Mouse (Mus musculus): ENCODE results near the gene Primpol. TPM values are rescaled to one million over a fixed set of nuclear protein-coding genes. Genes with fewer than 3 reads are reported as not detected.

The Primpol gene
- polyA plus RNA-seq, 1 experiment from 2014 or later: 7.9 TPM

DNA sequence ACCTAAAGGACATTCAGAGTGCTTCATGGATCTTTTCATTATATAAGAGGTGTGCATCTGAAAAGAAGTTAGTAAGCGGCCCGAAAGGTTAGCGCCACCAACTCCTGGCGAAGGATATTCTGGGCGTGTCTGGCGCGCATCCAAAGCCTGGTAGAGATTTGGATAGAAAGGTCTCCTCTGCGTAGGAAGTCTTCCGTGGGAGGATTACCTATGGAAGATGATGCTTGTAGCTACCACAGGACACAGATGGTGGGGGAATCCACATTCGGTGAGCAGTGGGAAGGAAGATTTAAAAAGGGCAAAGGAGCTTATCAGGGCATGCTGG lies 64.6 kb downstream of the Primpol start:
- Histone ChIP-seq H3K4me1 (ENCODE audit: control insufficient read depth, insufficient read depth, low read length) (peaks cover 4% of the 10 kb centered on the region; the same call in 1 of the 2 replicates), H3K4me3 (ENCODE audit: low read depth, low read length) (peak overlapping the region; percentile 61), H3K27ac (ENCODE audit: low read depth, low read length) (no peak overlapping the region), H3K27me3 (ENCODE audit: control insufficient read depth, insufficient read depth, low read length) (no peaks in the 10 kb centered on the region), H3K4me2 (ENCODE audit: low read depth, low read length) (peak overlapping the region; percentile 55), H3K9ac (replicated peaks; ENCODE audit: low read depth, low read length) (no peak overlapping the region), H3K36me3 (ENCODE audit: control insufficient read depth, insufficient read depth, low read length) (no peaks in the 10 kb centered on the region), H3K9me3 (ENCODE audit: control insufficient read depth, low read length) (no peaks in the 10 kb centered on the region)
- no peak for ATAC-seq (ENCODE audit: low read depth)
- 5% methylated on average over 10 of the region's 10 CpGs for WGBS

DNA sequence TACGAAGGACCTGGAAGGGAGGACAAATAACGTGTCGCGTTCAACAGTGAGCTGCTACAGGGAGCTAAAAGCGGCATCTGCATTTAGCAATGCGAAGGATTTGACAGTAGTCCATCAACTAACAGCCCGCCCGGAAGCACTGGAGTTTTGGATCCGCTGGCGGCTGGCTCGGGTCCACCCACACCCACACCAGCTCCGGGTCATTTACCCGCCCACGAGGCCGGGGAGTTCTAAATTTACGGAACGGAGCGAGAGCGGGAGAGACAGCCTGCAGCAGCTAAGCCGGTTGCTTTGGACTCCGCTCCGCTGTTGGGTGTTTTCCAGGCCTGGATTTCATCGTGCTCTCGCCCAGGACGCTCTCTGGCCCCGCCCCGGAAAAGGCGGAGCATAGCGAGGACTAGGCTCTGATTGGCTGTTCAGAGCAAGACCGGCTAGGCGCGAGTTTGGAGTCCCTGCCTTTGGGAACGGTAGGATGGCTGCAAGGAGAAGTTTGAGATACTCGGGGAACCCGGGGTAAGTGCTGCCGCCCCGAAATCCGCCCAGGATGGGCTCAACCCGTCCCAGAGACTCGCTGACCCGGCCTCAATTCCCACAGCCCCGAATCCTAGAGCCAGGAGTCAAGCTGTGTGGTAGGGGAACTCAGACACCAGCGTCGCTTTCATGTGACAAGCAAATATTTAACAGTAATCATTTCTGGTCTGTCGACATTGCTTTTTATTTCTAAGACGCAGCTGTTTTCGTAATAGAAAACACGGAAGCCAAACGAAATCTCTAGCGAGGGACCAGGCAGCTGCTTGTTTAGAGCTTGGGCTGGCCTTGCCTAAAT lies 65.2 kb downstream of the Primpol start, which contains the start of gene Cenpu:
Cenpu (plus strand) TSS at position 414 of the 826 bp plus-strand sequence.
- Histone ChIP-seq H3K9ac (replicated peaks; ENCODE audit: low read depth, low read length) (peak within 1 kb of the TSS; percentile 51), H3K4me2 (ENCODE audit: low read depth, low read length) (peak within 1 kb of the TSS; percentile 55), H3K27me3 (ENCODE audit: control insufficient read depth, insufficient read depth, low read length) (no peaks in the 10 kb centered on the region), H3K9me3 (ENCODE audit: control insufficient read depth, low read length) (no peaks in the 10 kb centered on the region), H3K4me3 (ENCODE audit: low read depth, low read length) (peak within 1 kb of the TSS; percentile 61), H3K27ac (ENCODE audit: low read depth, low read length) (peak within 1 kb of the TSS; percentile 73), H3K4me1 (ENCODE audit: control insufficient read depth, insufficient read depth, low read length) (peaks cover 4% of the 10 kb centered on the region; the same call in 1 of the 2 replicates), H3K36me3 (ENCODE audit: control insufficient read depth, insufficient read depth, low read length) (no peaks in the 10 kb centered on the region)
- ATAC-seq (ENCODE audit: low read depth): peak; percentile 99
- WGBS: under 1% methylated on average over 50 of the region's 50 CpGs

DNA sequence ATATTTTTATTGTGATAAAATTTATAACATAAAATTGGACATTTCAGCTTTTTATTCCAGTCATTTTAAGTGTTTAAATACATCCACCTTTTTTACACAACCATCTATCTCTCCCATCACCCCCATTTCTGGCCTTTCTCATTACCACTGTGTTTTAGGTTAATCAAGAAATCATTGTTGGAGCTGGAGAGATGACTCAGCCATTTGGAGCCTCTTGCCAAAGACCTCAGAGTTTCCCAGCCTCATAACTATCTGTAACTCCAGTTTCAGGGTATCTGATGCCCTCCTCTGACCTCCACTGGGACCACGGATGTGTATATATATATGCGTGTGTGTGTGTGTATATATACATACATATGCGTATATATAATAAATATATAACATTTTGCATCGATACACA lies 66.0 kb downstream of the Primpol start:
- Histone ChIP-seq H3K4me3 (ENCODE audit: low read depth, low read length) (peak overlapping the region; percentile 61), H3K27me3 (ENCODE audit: control insufficient read depth, insufficient read depth, low read length) (no peaks in the 10 kb centered on the region), H3K4me2 (ENCODE audit: low read depth, low read length) (peak overlapping the region; percentile 50), H3K9me3 (ENCODE audit: control insufficient read depth, low read length) (no peaks in the 10 kb centered on the region), H3K36me3 (ENCODE audit: control insufficient read depth, insufficient read depth, low read length) (no peaks in the 10 kb centered on the region), H3K9ac (replicated peaks; ENCODE audit: low read depth, low read length) (no peak overlapping the region; the same call in 1 of the 2 replicates), H3K4me1 (ENCODE audit: control insufficient read depth, insufficient read depth, low read length) (peaks cover 4% of the 10 kb centered on the region; the same call in 1 of the 2 replicates), H3K27ac (ENCODE audit: low read depth, low read length) (no peak overlapping the region)
- ATAC-seq (ENCODE audit: low read depth): no peak; the same call in 1 of the 2 replicates
- 53% methylated on average over 4 of the region's 4 CpGs for WGBS

DNA sequence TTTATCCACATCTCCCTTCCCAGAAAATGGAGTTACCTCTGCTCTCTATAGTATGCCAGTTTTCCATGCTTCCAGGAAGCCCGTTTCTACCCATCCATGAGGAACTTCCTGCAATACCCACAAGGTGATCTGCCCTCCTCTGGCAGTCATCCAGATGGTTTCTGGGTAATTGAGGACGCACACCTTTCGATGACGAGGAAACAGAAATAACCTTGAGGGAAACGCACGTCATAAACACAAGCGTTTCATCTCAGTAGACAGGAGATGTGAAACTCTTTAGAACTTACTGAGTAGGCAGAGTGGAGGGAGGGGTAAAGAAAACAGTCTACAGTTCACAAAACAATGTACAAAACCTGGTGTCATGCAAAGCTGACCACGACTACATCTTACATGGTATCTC lies 67.0 kb downstream of the Primpol start:
- H3K27ac ChIP-seq (ENCODE audit: low read depth, low read length): no peak overlapping the region
- H3K9me3 ChIP-seq (ENCODE audit: control insufficient read depth, low read length): no peaks in the 10 kb centered on the region
- no peak overlapping the region for H3K4me3 ChIP-seq (ENCODE audit: low read depth, low read length)

DNA sequence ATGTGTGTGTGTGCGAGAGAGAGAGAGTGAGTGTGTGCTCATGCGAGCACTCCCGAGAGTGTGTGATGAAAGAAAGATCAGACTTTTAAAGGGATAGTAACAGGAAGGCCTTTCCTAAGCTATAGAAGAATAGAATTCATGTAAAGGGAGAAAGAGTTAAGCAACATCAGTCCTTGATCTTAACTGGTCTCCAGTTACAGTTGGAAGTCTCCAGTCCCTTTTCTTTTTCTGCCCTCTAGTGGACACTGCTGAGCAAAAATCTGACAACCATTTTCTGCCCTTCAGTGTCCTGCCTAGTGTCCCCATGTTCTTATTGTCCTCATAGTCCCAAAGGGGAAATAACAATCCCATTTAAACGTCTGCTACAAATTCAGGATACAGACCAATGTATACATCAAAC lies 69.8 kb downstream of the Primpol start:
- no peak for ATAC-seq (ENCODE audit: low read depth)
- no peak overlapping the region for H3K27ac ChIP-seq (ENCODE audit: low read depth, low read length)

More for the DNA sequence above, 67.0 kb downstream of the Primpol start:
- no peak for ATAC-seq (ENCODE audit: low read depth)
- H3K27me3 ChIP-seq (ENCODE audit: control insufficient read depth, insufficient read depth, low read length): no peaks in the 10 kb centered on the region
- WGBS: 86% methylated on average over 8 of the region's 8 CpGs
- no peaks in the 10 kb centered on the region for H3K36me3 ChIP-seq (ENCODE audit: control insufficient read depth, insufficient read depth, low read length)
- peaks cover 4% of the 10 kb centered on the region; the same call in 1 of the 2 replicates for H3K4me1 ChIP-seq (ENCODE audit: control insufficient read depth, insufficient read depth, low read length)
- no peak overlapping the region for H3K4me2 ChIP-seq (ENCODE audit: low read depth, low read length)
- no peak overlapping the region for H3K9ac ChIP-seq (replicated peaks; ENCODE audit: low read depth, low read length)

DNA sequence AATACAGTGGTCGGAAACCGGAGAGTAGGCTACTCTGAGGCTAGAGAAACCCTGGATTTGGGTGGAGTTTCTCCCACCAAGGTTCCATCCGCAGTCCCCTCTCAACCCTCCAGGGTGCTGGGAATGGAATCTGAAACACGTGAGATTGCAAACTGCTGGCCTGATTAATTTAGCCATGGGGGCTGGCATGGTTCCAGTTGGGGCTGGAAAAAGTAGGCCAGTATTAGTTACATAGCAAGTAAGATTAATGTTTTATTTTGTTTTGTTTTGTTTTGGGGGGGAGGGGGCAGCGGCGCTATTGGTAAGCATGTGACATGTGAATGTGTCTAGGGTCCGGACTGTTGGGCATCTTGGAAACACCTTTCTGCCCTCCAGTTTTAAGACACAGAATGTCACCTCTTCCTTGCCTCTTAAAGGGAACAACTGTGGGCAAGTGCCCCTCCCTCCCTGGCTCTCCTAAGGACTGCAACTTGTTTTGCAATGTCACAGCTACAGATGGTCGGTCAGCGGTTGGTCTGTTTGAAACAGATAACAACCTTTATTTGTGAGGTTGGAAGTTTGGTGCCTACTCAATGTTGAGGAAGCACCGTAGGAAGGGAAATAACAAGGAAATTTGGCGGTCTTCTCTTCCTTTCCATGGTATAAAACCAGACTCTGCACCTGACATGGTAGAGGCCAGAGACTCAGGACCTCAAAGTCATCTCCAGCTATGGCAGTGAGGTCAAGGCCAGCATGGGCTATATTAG lies 70.4 kb downstream of the Primpol start:
- Histone ChIP-seq H3K4me2 (ENCODE audit: low read depth, low read length) (no peak overlapping the region), H3K27me3 (ENCODE audit: control insufficient read depth, insufficient read depth, low read length) (no peaks in the 10 kb centered on the region), H3K36me3 (ENCODE audit: control insufficient read depth, insufficient read depth, low read length) (no peaks in the 10 kb centered on the region), H3K9ac (replicated peaks; ENCODE audit: low read depth, low read length) (no peak overlapping the region), H3K4me1 (ENCODE audit: control insufficient read depth, insufficient read depth, low read length) (no peaks in the 10 kb centered on the region), H3K4me3 (ENCODE audit: low read depth, low read length) (no peak overlapping the region), H3K9me3 (ENCODE audit: control insufficient read depth, low read length) (no peaks in the 10 kb centered on the region), H3K27ac (ENCODE audit: low read depth, low read length) (no peak overlapping the region)
- ATAC-seq (ENCODE audit: low read depth): no peak
- 78% methylated on average over 11 of the region's 11 CpGs for WGBS

More for the DNA sequence above, 69.8 kb downstream of the Primpol start:
- no peak overlapping the region for H3K9ac ChIP-seq (replicated peaks; ENCODE audit: low read depth, low read length)
- H3K36me3 ChIP-seq (ENCODE audit: control insufficient read depth, insufficient read depth, low read length): no peaks in the 10 kb centered on the region
- H3K9me3 ChIP-seq (ENCODE audit: control insufficient read depth, low read length): no peaks in the 10 kb centered on the region
- WGBS: 51% methylated on average over 4 of the region's 4 CpGs
- H3K4me1 ChIP-seq (ENCODE audit: control insufficient read depth, insufficient read depth, low read length): peaks cover under 1% of the 10 kb centered on the region; the same call in 1 of the 2 replicates
- H3K4me2 ChIP-seq (ENCODE audit: low read depth, low read length): no peak overlapping the region
- no peak overlapping the region for H3K4me3 ChIP-seq (ENCODE audit: low read depth, low read length)
- no peaks in the 10 kb centered on the region for H3K27me3 ChIP-seq (ENCODE audit: control insufficient read depth, insufficient read depth, low read length)

DNA sequence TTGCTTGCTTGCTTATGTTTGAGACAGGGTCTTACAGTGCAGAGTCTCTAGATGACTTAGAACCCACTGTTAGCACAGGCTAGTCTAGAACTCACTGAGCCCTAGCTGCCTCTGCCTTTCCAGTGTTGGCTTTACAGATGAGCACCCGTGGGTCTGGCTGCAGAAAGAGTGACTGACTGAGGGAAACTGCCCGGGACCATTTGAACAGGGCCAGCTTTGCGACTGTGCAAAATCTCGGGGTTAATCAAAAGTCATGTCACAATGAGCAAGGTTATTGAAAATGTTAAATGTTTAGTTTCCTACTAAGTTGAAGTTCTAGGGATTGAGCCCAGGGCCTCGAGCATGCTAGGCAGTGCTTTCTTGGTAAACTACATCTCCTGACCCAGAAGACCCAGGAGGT lies 71.2 kb downstream of the Primpol start:
- Histone ChIP-seq H3K4me2 (ENCODE audit: low read depth, low read length) (no peak overlapping the region), H3K27me3 (ENCODE audit: control insufficient read depth, insufficient read depth, low read length) (no peaks in the 10 kb centered on the region), H3K36me3 (ENCODE audit: control insufficient read depth, insufficient read depth, low read length) (no peaks in the 10 kb centered on the region), H3K4me1 (ENCODE audit: control insufficient read depth, insufficient read depth, low read length) (no peaks in the 10 kb centered on the region), H3K4me3 (ENCODE audit: low read depth, low read length) (no peak overlapping the region), H3K9me3 (ENCODE audit: control insufficient read depth, low read length) (no peaks in the 10 kb centered on the region), H3K27ac (ENCODE audit: low read depth, low read length) (no peak overlapping the region), H3K9ac (replicated peaks; ENCODE audit: low read depth, low read length) (no peak overlapping the region)
- ATAC-seq (ENCODE audit: low read depth): no peak
- 90% methylated on average over 5 of the region's 5 CpGs for WGBS

DNA sequence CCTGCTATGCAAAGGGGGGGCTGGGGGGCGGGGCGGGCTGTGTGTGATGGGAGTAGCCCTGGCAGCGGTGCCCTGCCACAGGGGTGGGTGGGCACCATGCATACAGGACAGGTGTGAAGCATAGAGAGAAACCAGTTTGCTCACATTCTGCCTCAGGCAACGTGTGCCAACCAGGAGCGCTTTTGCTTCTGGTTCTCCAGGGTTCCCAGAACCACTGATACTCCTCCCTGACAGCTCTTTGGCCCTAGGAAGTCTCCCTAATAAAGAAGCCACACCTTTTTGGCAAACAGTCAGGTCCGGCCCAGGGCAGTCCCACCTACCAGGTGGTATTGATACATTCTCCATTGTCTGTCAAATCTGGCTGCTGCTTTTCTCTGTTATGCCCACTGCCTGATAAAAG lies 73.3 kb downstream of the Primpol start:
- no peak overlapping the region for H3K4me2 ChIP-seq (ENCODE audit: low read depth, low read length)
- H3K27me3 ChIP-seq (ENCODE audit: control insufficient read depth, insufficient read depth, low read length): no peaks in the 10 kb centered on the region
- H3K9ac ChIP-seq (replicated peaks; ENCODE audit: low read depth, low read length): no peak overlapping the region
- 87% methylated on average over 6 of the region's 6 CpGs for WGBS
- no peaks in the 10 kb centered on the region for H3K4me1 ChIP-seq (ENCODE audit: control insufficient read depth, insufficient read depth, low read length)
- no peak for ATAC-seq (ENCODE audit: low read depth)
- H3K36me3 ChIP-seq (ENCODE audit: control insufficient read depth, insufficient read depth, low read length): no peaks in the 10 kb centered on the region
- no peak overlapping the region for H3K4me3 ChIP-seq (ENCODE audit: low read depth, low read length)
- H3K27ac ChIP-seq (ENCODE audit: low read depth, low read length): no peak overlapping the region
- H3K9me3 ChIP-seq (ENCODE audit: control insufficient read depth, low read length): no peaks in the 10 kb centered on the region

DNA sequence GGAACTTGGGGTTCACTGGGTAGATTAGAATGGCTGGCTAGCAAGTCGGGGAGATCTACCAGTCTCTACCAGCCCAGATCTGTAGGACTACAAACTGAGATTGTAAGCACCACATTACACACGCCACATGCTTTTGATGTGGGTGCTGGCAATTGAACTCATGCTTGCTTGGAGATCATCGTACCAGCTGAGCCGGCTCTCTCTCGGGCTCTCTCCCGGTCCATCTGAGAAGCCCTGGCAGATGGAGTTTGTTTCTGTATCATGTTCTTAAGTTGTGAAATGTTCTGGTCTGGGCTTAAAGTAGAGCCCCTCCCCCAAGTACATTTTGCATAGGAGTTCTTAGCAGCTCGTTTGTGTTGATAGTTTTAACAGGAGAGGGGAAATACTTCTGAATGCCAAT lies 73.8 kb downstream of the Primpol start:
- no peak overlapping the region for H3K27ac ChIP-seq (ENCODE audit: low read depth, low read length)

More for the DNA sequence above, 73.8 kb downstream of the Primpol start:
- ATAC-seq (ENCODE audit: low read depth): no peak
- H3K36me3 ChIP-seq (ENCODE audit: control insufficient read depth, insufficient read depth, low read length): no peaks in the 10 kb centered on the region
- H3K27me3 ChIP-seq (ENCODE audit: control insufficient read depth, insufficient read depth, low read length): no peaks in the 10 kb centered on the region
- H3K4me3 ChIP-seq (ENCODE audit: low read depth, low read length): no peak overlapping the region
- 80% methylated on average over 7 of the region's 7 CpGs for WGBS
- no peak overlapping the region for H3K9ac ChIP-seq (replicated peaks; ENCODE audit: low read depth, low read length)
- no peaks in the 10 kb centered on the region for H3K4me1 ChIP-seq (ENCODE audit: control insufficient read depth, insufficient read depth, low read length)
- H3K9me3 ChIP-seq (ENCODE audit: control insufficient read depth, low read length): no peaks in the 10 kb centered on the region
- no peak overlapping the region for H3K4me2 ChIP-seq (ENCODE audit: low read depth, low read length)
